Mouse (Mus musculus) midbrain, embryonic 12.5 days (tissue): ENCODE data around the gene Cypt4. TPM values are rescaled to one million over a fixed set of nuclear protein-coding genes. Genes with fewer than 3 reads are reported as not detected.
"Not testable (repeated sequence)": the region's sequence is repeated elsewhere in the genome, so short reads cannot be mapped to it uniquely, and the experiment has no call there.

Experiments used
- ATAC-seq: fragments of 200-750 bp; cut with Nextera tagmentation; 2 replicates; pipeline ENCODE4 v1.8.0; 2017; ENCODE audit warnings: low read depth, moderate TSS enrichment, moderate library complexity; ENCODE audit not compliant: low FRiP score
- H3K27ac ChIP-seq: fragments of 300-500 bp; sonication (generic); replicated peaks from 2 replicates; pipeline ENCODE4 v1.5.1; 2016; ENCODE audit warnings: mild to moderate bottlenecking
- H3K27me3 ChIP-seq: fragments of 300-500 bp; sonication (generic); 2 replicates; pipeline ENCODE4 v1.6.1; 2016; ENCODE audit warnings: mild to moderate bottlenecking
- H3K36me3 ChIP-seq: fragments of 300-500 bp; sonication (generic); 2 replicates; pipeline ENCODE4 v1.6.1; 2016
- H3K4me1 ChIP-seq: fragments of 300-500 bp; sonication (generic); 2 replicates; pipeline ENCODE4 v1.6.1; 2016
- H3K4me2 ChIP-seq: fragments of 300-500 bp; sonication (generic); replicated peaks from 2 replicates; pipeline ENCODE4 v1.6.1; 2016; ENCODE audit warnings: mild to moderate bottlenecking, moderate library complexity
- H3K4me3 ChIP-seq: fragments of 300-500 bp; sonication (generic); 2 replicates; pipeline ENCODE4 v1.5.1; 2016; ENCODE audit warnings: mild to moderate bottlenecking
- H3K9ac ChIP-seq: fragments of 300-500 bp; sonication (generic); replicated peaks from 2 replicates; pipeline ENCODE4 v1.6.1; 2016; ENCODE audit warnings: mild to moderate bottlenecking, moderate library complexity
- H3K9me3 ChIP-seq: fragments of 300-500 bp; sonication (generic); 2 replicates; pipeline ENCODE4 v1.6.1; 2016; ENCODE audit warnings: mild to moderate bottlenecking
- WGBS: fragments of 180-500 bp; shearing (Covaris S2); methylation state at CpG from one replicate; pipeline ENCODE4 v1.1.7; 2016; 5-methylcytosine and 5-hydroxymethylcytosine counted together
- polyA plus RNA-seq: library from polyadenylated mRNA; unstranded; fragments of >200 nt; fragmentation: Nextera tagmentation; extraction: Ambion mirVana; gene quantifications from 2 replicates; pipeline ENCODE4 v1.2.1, GENCODE M21; 2016

Gene Cypt4
- polyA plus RNA-seq, result not detected in 2 replicates

DNA sequence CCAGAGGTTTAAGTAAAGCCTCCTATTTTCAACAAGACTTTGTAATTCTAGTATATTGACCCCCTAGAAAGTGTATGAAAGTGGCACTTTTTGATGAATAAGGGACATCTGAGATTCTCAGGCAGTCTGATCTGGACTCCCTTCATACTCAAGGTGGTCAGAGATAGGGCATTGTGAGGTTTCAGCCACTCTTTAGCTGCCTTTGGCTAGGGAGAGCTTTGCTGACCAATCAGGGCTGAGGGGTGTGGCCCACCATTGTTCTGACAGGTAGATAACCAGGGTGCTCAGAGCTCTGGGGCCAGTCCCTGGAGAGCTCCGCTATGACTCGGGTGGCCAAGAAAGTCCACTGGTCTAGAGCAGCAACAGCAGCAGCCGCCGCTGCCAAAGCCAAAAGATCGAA is at the start of gene Cypt4:
Cypt4 (plus strand) TSS at position 301 of the 400 bp plus-strand sequence.
- H3K9me3 ChIP-seq, result no peaks in the 10 kb centered on the region
- ATAC-seq, result no peak
- no peak within 1 kb of the TSS for H3K9ac ChIP-seq
- no peak within 1 kb of the TSS for H3K27ac ChIP-seq
- H3K4me2 ChIP-seq, result no peak within 1 kb of the TSS
- H3K36me3 ChIP-seq, result no peaks in the 10 kb centered on the region
- 98% methylated on average over 5 of the region's 5 CpGs for WGBS
- H3K27me3 ChIP-seq, result no peaks in the 10 kb centered on the region
- H3K4me3 ChIP-seq, result no peak within 1 kb of the TSS
- no peaks in the 10 kb centered on the region for H3K4me1 ChIP-seq

DNA sequence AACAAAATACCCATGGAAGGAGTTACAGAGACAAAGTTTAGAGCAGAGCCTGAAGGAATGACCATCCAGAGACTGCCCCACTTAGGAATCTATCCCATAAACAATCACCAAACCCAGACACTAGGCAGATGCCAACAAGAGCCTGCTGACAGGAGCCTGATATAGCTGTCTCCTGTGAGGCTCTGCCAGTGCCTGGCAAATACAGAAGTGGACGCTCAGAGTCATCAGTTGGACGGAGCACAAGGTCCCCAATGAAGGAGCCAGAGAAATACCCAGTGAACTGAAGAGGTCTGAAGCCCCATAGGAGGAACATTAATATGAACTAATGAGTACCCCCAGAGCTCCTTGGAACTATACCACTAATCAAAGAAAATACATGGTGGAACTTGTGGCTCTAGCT is 12.3 kb downstream of the Cypt4 start:
- not testable (repeated sequence) for ATAC-seq, H3K4me2 ChIP-seq, H3K4me3 ChIP-seq, H3K9ac ChIP-seq, H3K9me3 ChIP-seq, H3K27ac ChIP-seq, H3K36me3 ChIP-seq, H3K27me3 ChIP-seq, H3K4me1 ChIP-seq
- 96% methylated on average over 2 of the region's 2 CpGs for WGBS

Other genes with a start within 250 kb of the Cypt4 start
- gene Dpy19l1, start 122.1 kb upstream of the Cypt4 start, polyA plus RNA-seq, result 9.6 and 10.0 TPM in 2 replicates
- 0.17 and 0.31 TPM in 2 replicates for gene Dpy19l2, start 71.1 kb downstream of the Cypt4 start, polyA plus RNA-seq
- gene Tbx20, start 149.1 kb downstream of the Cypt4 start, polyA plus RNA-seq, result 0.14 and 0.21 TPM in 2 replicates